Mouse (Mus musculus): ENCODE measurements around the gene Vmn1r135. TPM values are rescaled to one million over a fixed set of nuclear protein-coding genes. Genes with fewer than 3 reads are reported as not detected.
"Not testable (repeated sequence)": the region's sequence is repeated elsewhere in the genome, so short reads cannot be mapped to it uniquely, and the experiment has no call there.

The Vmn1r135 gene
- not detected for total RNA-seq (2022)

DNA sequence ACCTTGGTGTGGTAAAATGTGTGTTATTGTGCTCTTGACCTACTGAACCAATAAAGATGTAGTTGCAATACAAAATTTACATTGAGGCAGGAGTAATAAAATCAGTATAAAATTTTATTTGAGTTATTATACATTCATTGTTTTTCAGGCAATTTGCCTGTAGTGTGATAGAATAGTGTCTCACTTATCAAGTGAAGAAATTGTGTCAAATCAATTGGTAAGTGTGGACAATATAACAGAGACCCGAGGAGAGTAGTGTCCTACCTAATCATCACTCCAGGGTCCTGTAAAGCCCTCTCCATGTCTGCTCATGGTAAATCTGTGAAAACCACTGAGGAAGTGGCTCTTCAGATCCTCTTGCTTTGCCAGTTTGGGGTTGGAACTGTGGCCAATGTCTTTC lies at the start of gene Vmn1r135:
Vmn1r135 (plus strand) TSS at position 301 of the 400 bp plus-strand sequence.
- DNase-seq (ENCODE audit: low spot score in 2 of 2): not testable (repeated sequence)

DNA sequence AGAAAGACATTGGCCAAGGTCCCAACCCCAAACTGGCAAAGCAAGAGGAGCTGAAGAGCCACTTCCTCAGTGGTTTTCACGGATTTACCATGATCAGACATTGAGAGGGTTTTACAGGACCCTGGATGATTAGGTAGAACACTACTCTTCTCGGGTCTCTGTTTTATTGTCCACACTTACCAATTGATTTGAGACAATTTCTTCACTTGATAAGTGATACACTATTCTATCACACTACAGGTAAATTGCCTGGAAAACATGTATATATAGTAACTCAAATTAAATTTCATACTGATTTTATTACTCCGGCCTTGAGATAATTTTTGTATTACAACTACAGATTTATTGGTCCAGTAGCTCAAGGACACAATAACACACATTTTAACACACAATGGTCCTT lies 35.5 kb upstream of the Vmn1r135 start, which contains the start of gene Gm4177:
Gm4177 (minus strand) TSS at position 101 of the 400 bp plus-strand sequence.
- not testable (repeated sequence) for DNase-seq (ENCODE audit: low spot score in 2 of 2)

DNA sequence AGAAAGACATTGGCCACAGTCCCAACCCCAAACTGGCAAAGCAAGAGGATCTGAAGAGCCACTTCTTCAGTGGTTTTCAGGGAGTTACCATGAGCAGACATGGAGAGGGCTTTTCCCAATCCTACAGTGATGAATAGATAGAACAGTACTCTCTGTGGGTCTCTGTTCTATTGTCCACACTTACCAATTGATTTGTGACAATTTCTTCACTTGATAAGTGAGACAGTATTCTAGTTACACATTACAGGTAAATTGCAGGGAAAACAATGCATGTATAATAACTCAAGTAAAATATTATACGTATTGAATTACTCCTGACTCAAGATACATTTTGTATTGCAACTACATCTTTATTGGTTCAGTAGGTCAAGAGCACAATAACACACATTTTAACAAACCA lies 12.0 kb downstream of the Vmn1r135 start, which contains the start of gene Gm5725:
Gm5725 (minus strand) TSS at position 101 of the 400 bp plus-strand sequence.
- not testable (repeated sequence) for DNase-seq (ENCODE audit: low spot score in 2 of 2)

Other genes starting within 250 kb of the Vmn1r135 start
- not detected for gene Vmn1r132, start 218.3 kb upstream of the Vmn1r135 start, total RNA-seq (2022)
- gene Gm4175, start 70.9 kb upstream of the Vmn1r135 start, total RNA-seq (2022): not detected
- gene Gm4177, start 35.6 kb upstream of the Vmn1r135 start, total RNA-seq (2022): not detected
- not detected for gene Gm5725, start 11.9 kb downstream of the Vmn1r135 start, total RNA-seq (2022)
- gene Gm5891, start 88.9 kb downstream of the Vmn1r135 start, total RNA-seq (2022): not detected
- gene Vmn1r137, start 162.2 kb downstream of the Vmn1r135 start, total RNA-seq (2022): not detected
- gene Vmn1r138, start 196.5 kb downstream of the Vmn1r135 start, total RNA-seq (2022): not detected
- not detected for gene Gm6176, start 224.0 kb downstream of the Vmn1r135 start, total RNA-seq (2022)
- gene Vmn1r139, start 236.7 kb downstream of the Vmn1r135 start, total RNA-seq (2022): not detected